Mouse (Mus musculus) layer of hippocampus, postnatal 25 days (tissue): Measurements from ENCODE around the gene Trhr2. TPM values are rescaled to one million over a fixed set of nuclear protein-coding genes. Genes with fewer than 3 reads are reported as not detected.

Experiments
- DNase-seq, 2 experiments: peaks; one replicate each; pipeline ENCODE4 v3.0.0; 2022; ENCODE audit warnings: mixed read lengths in 2 of 2, low spot score in 1 of 2; ENCODE audit errors: extremely low spot score in 1 of 2
- total RNA-seq, 2 experiments: library from RNA; stranded (reverse); gene quantifications; 2 replicates each; pipeline ENCODE4 v1.2.3; 2021

Gene Trhr2
- total RNA-seq, 2 experiments from 2014 or later, result 0.79 to 0.92 TPM

DNA sequence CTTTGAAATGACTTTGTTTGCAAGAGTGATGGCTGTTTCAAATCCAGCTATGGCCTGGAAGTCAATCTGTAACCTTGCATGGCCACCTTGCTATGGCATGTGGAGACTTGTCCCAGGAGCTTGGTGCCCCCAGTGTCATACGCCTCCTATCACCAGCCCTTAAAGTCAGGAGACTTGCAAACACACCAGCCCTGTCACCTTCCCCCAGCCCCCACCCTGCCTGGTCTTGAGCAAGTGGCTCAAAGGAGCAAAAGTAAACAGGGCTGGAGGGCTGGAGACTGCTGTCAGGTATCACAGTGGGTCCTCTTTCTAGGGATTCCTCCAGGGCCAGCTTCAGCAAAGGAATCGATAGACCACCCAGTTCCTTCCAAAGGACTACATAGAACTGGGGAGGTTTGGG is 49.4 kb downstream of the Trhr2 start:
- no peak for DNase-seq

GRCm38 (mm10) chr8:122309272-122309671 is 51.3 kb downstream of the Trhr2 start:
- DNase-seq, result no peak

GRCm38 (mm10) chr8:122307836-122308235 is 52.7 kb downstream of the Trhr2 start:
- no peak for DNase-seq

Other genes with a start within 250 kb of the Trhr2 start
- gene Zfpm1, start 78.6 kb downstream of the Trhr2 start, total RNA-seq, result 10 to 100 TPM; 37.8 to 43.4 TPM
- gene Zc3h18, start 15.9 kb upstream of the Trhr2 start, total RNA-seq, result 10 to 100 TPM; 32.8 to 38.5 TPM
- gene Il17c, start 61.3 kb upstream of the Trhr2 start, total RNA-seq, result not detected
- gene Cyba, start 72.2 kb upstream of the Trhr2 start, total RNA-seq, result 10 to 100 TPM in 1 of 2 experiments, 1 to 10 TPM in 1; 8.9 to 10.3 TPM
- 10 to 100 TPM; 23.1 to 25.2 TPM for gene Mvd, start 82.7 kb upstream of the Trhr2 start, total RNA-seq
- gene Snai3, start 100.0 kb upstream of the Trhr2 start, total RNA-seq, result not detected
- gene Rnf166, start 115.3 kb upstream of the Trhr2 start, total RNA-seq, result 10 to 100 TPM; 26.0 to 35.0 TPM
- 10 to 100 TPM; 22.1 to 22.2 TPM for gene Ctu2, start 115.4 kb upstream of the Trhr2 start, total RNA-seq
- gene Piezo1, start 190.6 kb upstream of the Trhr2 start, total RNA-seq, result 1 to 10 TPM; 3.6 to 5.7 TPM
- 1 to 10 TPM; 1.1 to 1.6 TPM for gene Cdt1, start 207.3 kb upstream of the Trhr2 start, total RNA-seq
- 10 to 100 TPM; 62.5 to 69.6 TPM for gene Aprt, start 216.2 kb upstream of the Trhr2 start, total RNA-seq